Mouse (Mus musculus) embryonic facial prominence, embryonic 14.5 days (tissue): ENCODE measurements around the gene Gm17617. TPM values are rescaled to one million over a fixed set of nuclear protein-coding genes. Genes with fewer than 3 reads are reported as not detected.
A peak's percentile ranks its signal among the peaks of the same experiment; 100 is the strongest.

Source experiments
- ATAC-seq: fragments of 200-750 bp; cut with Nextera tagmentation; 2 replicates; pipeline ENCODE4 v1.8.0; 2017; ENCODE audit warnings: low read depth, moderate number of reproducible peaks, moderate TSS enrichment
- DNase-seq: peaks from one replicate; pipeline ENCODE4 v3.0.0-alpha.2; 2015; ENCODE audit warnings: low spot score
- H3K27ac ChIP-seq: fragments of 300-500 bp; sonication (generic); replicated peaks from 2 replicates; pipeline ENCODE4 v1.5.1; 2014; ENCODE audit warnings: low read depth, mild to moderate bottlenecking, low read length, moderate library complexity
- H3K27me3 ChIP-seq: fragments of 300-500 bp; sonication (generic); replicated peaks from 2 replicates; pipeline ENCODE4 v1.6.1; 2014; ENCODE audit warnings: low read length; ENCODE audit not compliant: control insufficient read depth, insufficient read depth
- H3K36me3 ChIP-seq: fragments of 300-500 bp; sonication (generic); 2 replicates; pipeline ENCODE4 v1.6.1; 2014; ENCODE audit warnings: low read length, mixed read lengths; ENCODE audit not compliant: control insufficient read depth, insufficient read depth
- H3K4me1 ChIP-seq: fragments of 300-500 bp; sonication (generic); 2 replicates; pipeline ENCODE4 v1.6.1; 2014; ENCODE audit warnings: antibody characterized with exemption, low read length; ENCODE audit not compliant: control insufficient read depth, insufficient read depth
- H3K4me2 ChIP-seq: fragments of 300-500 bp; sonication (generic); 2 replicates; pipeline ENCODE4 v1.6.1; 2014; ENCODE audit warnings: low read depth, mild to moderate bottlenecking, low read length, moderate library complexity, mixed read lengths
- H3K4me3 ChIP-seq: fragments of 300-500 bp; sonication (generic); 2 replicates; pipeline ENCODE4 v1.5.1; 2014; ENCODE audit warnings: low read depth, mild to moderate bottlenecking, low read length
- H3K9ac ChIP-seq: fragments of 300-500 bp; sonication (generic); 2 replicates; pipeline ENCODE4 v1.6.1; 2014; ENCODE audit warnings: low read depth, mild to moderate bottlenecking, low read length, moderate library complexity, mixed read lengths
- H3K9me3 ChIP-seq: fragments of 300-500 bp; sonication (generic); 2 replicates; pipeline ENCODE4 v1.6.1; 2016; ENCODE audit warnings: low read length; ENCODE audit not compliant: control insufficient read depth
- WGBS: fragments of 180-500 bp; shearing (Covaris S2); extraction: QIAGEN DNeasy Blood & Tissue Kit; methylation state at CpG from one replicate; pipeline ENCODE4 v1.1.7; 2014; 5-methylcytosine and 5-hydroxymethylcytosine counted together
- polyA plus RNA-seq: library from polyadenylated mRNA; unstranded; fragments of >200 nt; fragmentation: Nextera tagmentation; extraction: Ambion mirVana; gene quantifications from 2 replicates; pipeline ENCODE4 v1.2.1, GENCODE M21; 2014

Gene Gm17617
- polyA plus RNA-seq, 1 experiment from 2014 or later: not detected

DNA sequence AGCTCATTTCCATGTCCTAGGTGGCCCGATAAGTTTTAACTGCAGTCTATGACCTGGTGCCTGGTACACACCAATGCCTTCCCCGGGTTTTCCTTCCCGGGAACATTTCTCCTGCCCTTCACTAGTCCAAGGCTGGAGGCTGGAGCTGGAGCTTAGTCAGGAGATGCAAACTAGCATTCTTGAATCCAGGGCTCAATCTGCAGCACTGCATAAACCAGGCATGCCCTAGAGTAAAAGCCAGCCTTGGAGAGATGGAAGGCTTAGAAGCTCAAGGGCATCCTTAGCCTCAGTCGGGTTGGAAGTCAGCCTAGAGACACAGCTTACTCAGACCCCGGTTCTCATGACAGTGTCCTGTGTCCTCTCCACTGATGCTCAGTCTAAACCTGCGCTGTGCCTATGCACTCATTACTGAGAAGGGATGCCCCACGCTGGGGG lies 39.0 kb upstream of the Gm17617 start:
- Histone ChIP-seq H3K4me3 (no peak overlapping the region), H3K27ac (peak overlapping the region; percentile 59), H3K9ac (no peak overlapping the region), H3K4me1 (peaks cover 14% of the 10 kb centered on the region), H3K36me3 (no peaks in the 10 kb centered on the region), H3K27me3 (no peaks in the 10 kb centered on the region), H3K4me2 (peak overlapping the region; percentile 42), H3K9me3 (no peaks in the 10 kb centered on the region)
- WGBS: 42% methylated on average over 7 of the region's 7 CpGs
- ATAC-seq (no peak), DNase-seq (no peak)

GRCm38 (mm10) chr13:55171517-55172335 lies 38.4 kb upstream of the Gm17617 start:
- no peaks in the 10 kb centered on the region for H3K36me3 ChIP-seq
- peak overlapping the region; percentile 42 for H3K4me2 ChIP-seq
- peaks cover 14% of the 10 kb centered on the region for H3K4me1 ChIP-seq
- H3K9ac ChIP-seq: peak overlapping the region; percentile 52
- H3K9me3 ChIP-seq: no peaks in the 10 kb centered on the region
- peak overlapping the region; percentile 59 for H3K27ac ChIP-seq
- 15% methylated on average over 23 of the region's 26 CpGs for WGBS
- ATAC-seq (peak; percentile 84), DNase-seq (peak; percentile 92)
- H3K4me3 ChIP-seq: peak overlapping the region; percentile 4; the same call in 1 of the 2 replicates
- H3K27me3 ChIP-seq: no peaks in the 10 kb centered on the region

GRCm38 (mm10) chr13:55168958-55169369 lies 35.6 kb upstream of the Gm17617 start:
- Histone ChIP-seq H3K36me3 (no peaks in the 10 kb centered on the region), H3K9ac (no peak overlapping the region), H3K4me2 (peak overlapping the region; percentile 31; the same call in 1 of the 2 replicates), H3K9me3 (no peaks in the 10 kb centered on the region), H3K4me3 (no peak overlapping the region), H3K4me1 (peaks cover 14% of the 10 kb centered on the region), H3K27ac (peak overlapping the region; percentile 42; the same call in 1 of the 2 replicates), H3K27me3 (no peaks in the 10 kb centered on the region)
- DNase-seq (peak; percentile 88), ATAC-seq (peak; percentile 90)
- 48% methylated on average over 10 of the region's 13 CpGs for WGBS

GRCm38 (mm10) chr13:55168255-55168654 lies 34.9 kb upstream of the Gm17617 start:
- Histone ChIP-seq H3K27ac (peak overlapping the region; percentile 42; the same call in 1 of the 2 replicates), H3K9me3 (no peaks in the 10 kb centered on the region), H3K9ac (no peak overlapping the region), H3K4me3 (no peak overlapping the region), H3K4me1 (peaks cover 14% of the 10 kb centered on the region), H3K36me3 (no peaks in the 10 kb centered on the region), H3K4me2 (peak overlapping the region; percentile 31; the same call in 1 of the 2 replicates), H3K27me3 (no peaks in the 10 kb centered on the region)
- DNase-seq (no peak), ATAC-seq (no peak)
- WGBS: 85% methylated on average over 5 of the region's 5 CpGs

GRCm38 (mm10) chr13:55167798-55168197 lies 34.5 kb upstream of the Gm17617 start:
- Histone ChIP-seq H3K27me3 (no peaks in the 10 kb centered on the region), H3K4me2 (no peak overlapping the region), H3K4me1 (peaks cover 14% of the 10 kb centered on the region), H3K27ac (peak overlapping the region; percentile 42; the same call in 1 of the 2 replicates), H3K36me3 (no peaks in the 10 kb centered on the region), H3K9me3 (no peaks in the 10 kb centered on the region), H3K9ac (no peak overlapping the region), H3K4me3 (no peak overlapping the region)
- 82% methylated on average over 11 of the region's 11 CpGs for WGBS
- ATAC-seq (no peak), DNase-seq (no peak)

- H3K4me2 ChIP-seq: no peak overlapping the region
- H3K9ac ChIP-seq: no peak overlapping the region
- DNase-seq: no peak
- H3K27ac ChIP-seq: no peak overlapping the region
- 87% methylated on average over 32 of the region's 32 CpGs for WGBS
- no peaks in the 10 kb centered on the region for H3K36me3 ChIP-seq
- ATAC-seq: no peak
- H3K4me1 ChIP-seq: peaks cover 14% of the 10 kb centered on the region
- no peaks in the 10 kb centered on the region for H3K9me3 ChIP-seq
- no peaks in the 10 kb centered on the region for H3K27me3 ChIP-seq
- no peak overlapping the region for H3K4me3 ChIP-seq
Measured at GRCm38 (mm10) chr13:55166806-55167725, 33.7 kb upstream of the Gm17617 start.

DNA sequence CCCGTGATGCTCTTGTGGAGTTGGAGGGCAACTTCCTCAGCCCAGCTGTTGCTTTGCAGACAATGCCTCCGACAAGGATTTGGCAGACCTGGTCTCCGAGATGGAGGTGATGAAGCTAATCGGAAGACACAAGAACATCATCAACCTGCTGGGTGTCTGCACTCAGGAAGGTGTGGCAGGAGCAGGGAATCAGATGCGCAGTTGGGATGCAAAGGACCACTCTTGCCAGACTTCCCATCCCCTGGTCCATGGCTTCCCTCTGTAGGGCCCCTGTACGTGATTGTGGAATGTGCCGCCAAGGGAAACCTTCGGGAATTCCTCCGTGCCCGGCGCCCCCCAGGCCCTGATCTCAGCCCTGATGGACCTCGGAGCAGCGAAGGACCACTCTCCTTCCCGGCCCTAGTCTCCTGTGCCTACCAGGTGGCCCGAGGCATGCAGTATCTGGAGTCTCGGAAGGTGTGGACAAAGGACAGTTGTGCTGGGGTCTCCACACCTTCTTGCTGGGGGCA lies 32.5 kb upstream of the Gm17617 start:
- H3K4me1 ChIP-seq: peaks cover 3% of the 10 kb centered on the region; the same call in 1 of the 2 replicates
- no peak overlapping the region for H3K9ac ChIP-seq
- no peaks in the 10 kb centered on the region for H3K27me3 ChIP-seq
- H3K9me3 ChIP-seq: no peaks in the 10 kb centered on the region
- no peaks in the 10 kb centered on the region for H3K36me3 ChIP-seq
- no peak overlapping the region for H3K27ac ChIP-seq
- no peak for DNase-seq
- no peak overlapping the region for H3K4me2 ChIP-seq
- 89% methylated on average over 16 of the region's 16 CpGs for whole genome bisulfite sequencing
- H3K4me3 ChIP-seq: no peak overlapping the region
- ATAC-seq: no peak

- H3K4me2 ChIP-seq: no peak overlapping the region
- no peak overlapping the region for H3K27ac ChIP-seq
- H3K36me3 ChIP-seq: no peaks in the 10 kb centered on the region
- no peaks in the 10 kb centered on the region for H3K4me1 ChIP-seq
- WGBS: 66% methylated on average over 5 of the region's 5 CpGs
- no peak for DNase-seq
- no peaks in the 10 kb centered on the region for H3K9me3 ChIP-seq
- H3K9ac ChIP-seq: no peak overlapping the region
- H3K4me3 ChIP-seq: no peak overlapping the region
- ATAC-seq: no peak
- H3K27me3 ChIP-seq: no peaks in the 10 kb centered on the region
Measured at GRCm38 (mm10) chr13:55163553-55163952, 30.2 kb upstream of the Gm17617 start.
